33 mouse cellular contexts compared by ENCODE assay signal in the genomic region with DNA sequence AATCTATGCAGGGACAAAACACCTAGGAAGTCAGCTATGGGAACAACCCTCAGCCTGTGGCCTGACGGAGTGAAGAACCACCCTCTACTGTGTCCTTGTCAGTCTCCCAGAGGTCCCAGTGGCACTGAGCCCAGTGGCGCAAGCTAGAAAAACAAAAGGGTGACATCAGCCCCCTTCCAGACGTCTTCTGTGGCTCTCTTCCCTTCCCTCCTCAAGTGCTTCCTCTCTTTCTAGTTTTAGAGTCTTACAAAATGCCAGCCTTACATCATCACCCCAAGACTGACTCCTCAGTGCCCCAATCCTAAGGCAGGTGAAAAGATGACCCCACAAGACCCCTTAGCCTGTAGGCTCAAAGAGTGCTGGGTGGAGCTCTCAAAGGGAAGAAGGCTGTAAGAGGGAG. TPM values are rescaled to one million over a fixed set of nuclear protein-coding genes. Genes with fewer than 3 reads are reported as not detected.
"Had no signal": no experiment of that assay in that cellular context is flagged by ENCODE, and none has a peak within 500 bp of the region (broad histone marks: within the 10 kb centered on the region; RNA-seq: fewer than 3 reads in every experiment).

No protein-coding gene starts in this region.

- H3K9ac ChIP-seq: heart, embryonic 12.5 days; hindbrain, embryonic 12.5 days; hindbrain, embryonic 15.5 days; intestine, embryonic 15.5 days; limb, embryonic 12.5 days; liver, embryonic 13.5 days; liver, embryonic 15.5 days had no signal

- H3K4me3 ChIP-seq: gastrocnemius, adult 2 months; heart, embryonic 10.5 days; heart, embryonic 12.5 days; hindbrain, embryonic 10.5 days; hindbrain, embryonic 12.5 days; hindbrain, embryonic 15.5 days; intestine, embryonic 15.5 days; layer of hippocampus, adult 2 months; left cerebral cortex, adult 2 months; limb, embryonic 10.5 days; limb, embryonic 12.5 days; liver, embryonic 13.5 days; liver, embryonic 15.5 days had no signal

- H3K4me1 ChIP-seq: heart, embryonic 12.5 days; intestine, embryonic 15.5 days; liver, embryonic 13.5 days; liver, embryonic 15.5 days had no signal

- H3K27ac ChIP-seq: gastrocnemius, adult 2 months; heart, embryonic 10.5 days; hindbrain, embryonic 10.5 days; hindbrain, embryonic 15.5 days; intestine, embryonic 15.5 days; layer of hippocampus, adult 2 months; left cerebral cortex, adult 2 months; limb, embryonic 10.5 days; limb, embryonic 12.5 days; liver, embryonic 13.5 days; liver, embryonic 15.5 days had no signal

- DNase-seq: gastrocnemius, adult 2 months; gastrocnemius, postnatal 14 days; gastrocnemius, postnatal 36 days; heart, adult 18-20 months; heart, postnatal 10 days; heart, postnatal 4 days; kidney, adult 18-20 months; kidney, adult 8-10 months; kidney, postnatal 10 days; kidney, postnatal 25 days; kidney, postnatal 4 days; liver; liver, embryonic 13.5 days had no signal

- H3K27me3 ChIP-seq: hindbrain, embryonic 15.5 days had no signal

- H3K36me3 ChIP-seq: heart, embryonic 10.5 days; heart, embryonic 12.5 days; hindbrain, embryonic 10.5 days; hindbrain, embryonic 12.5 days; hindbrain, embryonic 15.5 days; intestine, embryonic 15.5 days; limb, embryonic 10.5 days; limb, embryonic 12.5 days; liver, embryonic 13.5 days; liver, embryonic 15.5 days had no signal

- ATAC-seq: inflammation-experienced regulatory T-cells, adult 6 months; intestine, embryonic 15.5 days; intestine, postnatal 0 days had no signal

- H3K9me3 ChIP-seq: heart, embryonic 10.5 days; heart, embryonic 12.5 days; hindbrain, embryonic 10.5 days; hindbrain, embryonic 12.5 days; hindbrain, embryonic 15.5 days; intestine, embryonic 15.5 days; limb, embryonic 10.5 days; limb, embryonic 12.5 days; liver, embryonic 13.5 days; liver, embryonic 15.5 days had no signal

- H3K4me2 ChIP-seq: heart, embryonic 12.5 days; hindbrain, embryonic 12.5 days; hindbrain, embryonic 15.5 days; intestine, embryonic 15.5 days; limb, embryonic 12.5 days; liver, embryonic 11.5 days; liver, embryonic 13.5 days; liver, embryonic 15.5 days had no signal

RNA-seq across cellular contexts. Expression of a gene that starts 20.1 kb away (rescaled TPM):
- total RNA-seq: gastrocnemius, adult 2 months; gastrocnemius, postnatal 14 days; gastrocnemius, postnatal 36 days; heart, adult 18-20 months; heart, adult 8-10 months; heart, postnatal 10 days; heart, postnatal 25 days; heart, postnatal 4 days had no signal
- polyA plus RNA-seq: gonadal fat pad, adult 2 months; heart, embryonic 10.5 days; heart, embryonic 14.5 days; heart, embryonic 16.5 days; inflammation-experienced regulatory T-cells, adult 6 months; intestine, embryonic 15.5 days; intestine, postnatal 0 days; kidney, embryonic 16.5 days; limb, embryonic 10.5 days; limb, embryonic 12.5 days; liver, embryonic 13.5 days; liver, embryonic 15.5 days had no signal
